Mouse (Mus musculus) adrenal gland, adult 2 months (tissue): ENCODE measurements around the gene Olfr611. TPM values are rescaled to one million over a fixed set of nuclear protein-coding genes. Genes with fewer than 3 reads are reported as not detected.
"Not testable (repeated sequence)": the region's sequence is repeated elsewhere in the genome, so short reads cannot be mapped to it uniquely, and the experiment has no call there.

Experiments
- DNase-seq: peaks from one replicate; pipeline ENCODE4 v3.0.0; 2021
- long read RNA-seq: library from polyadenylated mRNA; stranded (forward); transcript quantifications from one replicate; pipeline ENCODE4 v2.0.0, GENCODE M21; 2021
- polyA plus RNA-seq: library from polyadenylated mRNA; depleted of rRNA; stranded (reverse); fragments of >200 nt; gene quantifications from 2 replicates; pipeline ENCODE4 v1.2.3, GENCODE M21; 2012; rRNA removed
- total RNA-seq, 2 experiments: library from RNA; stranded (reverse); gene quantifications; 2 replicates each; pipeline ENCODE4 v1.2.3; 2021

Olfr611 gene
- total RNA-seq (not detected), polyA plus RNA-seq (not detected in 2 replicates)
- long read RNA-seq = 0 reads

DNA sequence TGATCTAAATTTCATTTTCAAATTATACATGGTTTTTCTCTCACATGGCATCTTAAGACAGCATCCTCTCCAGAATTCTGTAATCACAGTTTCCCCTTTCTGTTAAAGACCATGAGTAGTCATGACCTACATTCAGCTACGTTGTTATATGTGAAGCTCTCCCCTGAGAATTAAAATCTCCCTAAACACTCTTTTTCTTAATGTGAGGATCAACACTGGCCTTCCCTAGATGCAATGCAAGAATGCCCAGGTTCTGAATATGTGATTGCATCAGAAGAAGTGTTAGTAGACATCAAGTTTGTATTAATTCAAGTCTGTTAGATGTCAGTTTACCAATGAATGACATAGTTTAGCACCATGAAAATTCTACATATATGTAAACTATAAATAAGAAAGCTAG lies at the start of gene Olfr611:
Gene Olfr611 (minus strand): TSS at position 101 of the 400 bp plus-strand sequence.
- not testable (repeated sequence) for DNase-seq

DNA sequence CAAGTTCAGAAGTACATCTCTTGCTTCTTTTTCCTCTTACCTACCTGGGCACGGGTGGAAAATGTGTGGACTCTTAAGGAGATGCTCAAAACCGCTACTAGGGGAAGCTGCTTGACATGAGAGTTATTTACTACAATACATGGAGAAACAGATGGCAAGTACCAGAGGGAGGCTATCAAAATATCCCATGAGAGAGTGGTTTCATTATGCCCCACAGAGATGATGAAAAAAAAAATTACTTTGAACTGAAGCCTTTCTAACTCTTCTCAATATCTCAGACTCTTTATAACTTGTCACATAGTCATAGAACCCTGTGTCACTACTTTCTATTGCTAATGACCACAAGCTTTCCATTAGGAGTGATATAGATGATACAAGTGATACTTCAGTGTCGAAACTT lies 48.4 kb upstream of the Olfr611 start, which contains the start of gene Olfr616:
Gene Olfr616 (minus strand): TSS at position 101 of the 400 bp plus-strand sequence.
- DNase-seq = no peak

- DNase-seq = no peak
These were observed 35.1 kb upstream of the Olfr611 start, which contains the start of gene Olfr615 for GRCm38 (mm10) chr7:103555779-103556178. Gene Olfr615, plus strand, starts transcription at chr7:103556079.

DNA sequence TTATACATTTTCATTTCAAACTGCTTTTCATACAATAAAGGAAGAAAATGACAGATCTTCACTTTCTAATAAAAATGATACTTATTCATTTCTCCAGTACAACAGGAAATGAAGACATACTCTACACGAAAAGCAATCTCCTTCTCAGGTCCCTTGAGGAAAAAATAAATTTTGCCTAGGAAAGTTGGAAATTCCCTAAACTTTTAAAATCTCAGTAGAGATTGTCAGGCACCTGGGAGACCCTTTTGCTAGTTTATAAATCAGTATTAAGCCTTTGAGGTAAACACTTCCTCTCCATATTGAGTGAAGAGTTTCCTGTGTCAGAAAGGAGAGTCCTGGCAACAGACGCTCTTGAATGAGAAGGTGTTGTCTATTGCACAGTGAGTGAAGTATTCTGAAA lies 27.1 kb upstream of the Olfr611 start, which contains the start of gene Olfr613:
Gene Olfr613 (plus strand): TSS at position 301 of the 400 bp plus-strand sequence.
- DNase-seq = no peak

GRCm38 (mm10) chr7:103542617-103543016 lies 22.0 kb upstream of the Olfr611 start, which contains the start of gene Olfr612:
Gene Olfr612, minus strand, starts transcription at chr7:103542717.
- not testable (repeated sequence) for DNase-seq

- no peak for DNase-seq
These were observed 8.6 kb downstream of the Olfr611 start, which contains the start of gene Olfr610 for GRCm38 (mm10) chr7:103512022-103512421. Gene Olfr610, minus strand, starts transcription at chr7:103512122.

DNA sequence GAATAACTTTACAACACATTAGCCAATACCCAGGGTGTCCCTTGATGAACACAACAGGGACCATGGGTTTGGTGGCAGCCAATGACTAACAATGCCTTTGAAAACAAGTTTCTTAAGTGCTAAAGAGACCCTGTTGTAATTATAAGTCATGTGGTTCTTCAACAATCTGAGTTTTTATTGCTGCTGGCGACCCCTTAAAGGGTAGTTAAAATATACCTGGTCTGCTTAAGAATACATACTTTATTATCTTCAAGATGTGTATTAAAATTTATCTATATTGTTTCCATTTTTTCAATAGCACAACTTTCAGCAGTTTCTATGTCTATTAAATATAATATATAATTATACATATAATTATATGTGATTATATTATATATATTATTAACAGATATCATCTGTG lies 22.7 kb downstream of the Olfr611 start, which contains the start of gene Olfr609:
Gene Olfr609 (minus strand): TSS at position 101 of the 400 bp plus-strand sequence.
- no peak for DNase-seq

DNA sequence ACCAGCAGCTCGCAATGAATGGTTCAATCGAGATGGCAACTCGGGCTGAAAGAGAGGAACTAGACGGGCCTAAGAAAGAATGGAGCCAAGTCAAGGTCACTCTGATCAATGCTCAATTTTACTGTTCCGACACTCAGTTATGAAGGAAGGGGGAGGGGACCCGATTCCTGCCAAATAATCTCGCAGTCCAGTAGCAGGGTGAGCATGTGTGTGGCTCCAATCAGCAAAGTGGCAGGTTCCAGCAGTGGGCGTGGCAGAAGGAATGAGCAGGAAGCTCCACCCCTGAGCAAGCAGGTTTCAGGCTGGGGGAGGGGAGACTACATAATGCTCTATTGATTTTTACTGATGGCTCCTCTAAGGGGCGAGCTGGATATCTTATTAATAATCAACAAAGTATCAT lies 43.5 kb downstream of the Olfr611 start:
- DNase-seq = not testable (repeated sequence)

DNA sequence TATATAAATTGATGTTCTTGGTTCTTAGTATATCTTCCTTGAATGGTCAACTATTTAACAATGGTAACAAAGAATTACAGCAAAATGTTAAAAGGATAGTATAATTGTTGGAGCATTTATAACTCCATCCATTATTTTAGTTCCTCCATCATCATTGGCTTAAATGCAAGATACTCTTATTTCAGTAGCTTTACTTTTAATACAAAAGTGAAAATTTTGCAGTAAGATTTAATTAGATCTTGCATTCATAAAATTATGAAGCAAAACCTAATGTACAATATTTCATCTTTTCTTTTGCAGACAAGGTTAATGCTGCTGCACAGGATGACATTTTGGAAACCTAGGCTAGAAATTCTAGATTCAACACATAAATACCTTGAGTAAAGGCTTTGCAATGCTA lies 51.1 kb downstream of the Olfr611 start, which contains the start of gene Olfr608:
Gene Olfr608 (plus strand): TSS at position 301 of the 400 bp plus-strand sequence.
- DNase-seq = no peak

Other genes with a start within 250 kb of the Olfr611 start
- not detected for gene Olfr596, start 215.2 kb downstream of the Olfr611 start, total RNA-seq
- gene Olfr596, start 215.2 kb downstream of the Olfr611 start, polyA plus RNA-seq = not detected in 2 replicates
- not detected for gene Olfr597, start 204.5 kb downstream of the Olfr611 start, total RNA-seq
- gene Olfr597, start 204.5 kb downstream of the Olfr611 start, polyA plus RNA-seq = not detected in 2 replicates
- not detected for gene Olfr598, start 197.3 kb downstream of the Olfr611 start, total RNA-seq
- gene Olfr598, start 197.3 kb downstream of the Olfr611 start, polyA plus RNA-seq = not detected in 2 replicates
- not detected for gene Olfr599, start 184.9 kb downstream of the Olfr611 start, total RNA-seq
- gene Olfr599, start 184.9 kb downstream of the Olfr611 start, polyA plus RNA-seq = not detected in 2 replicates
- gene Olfr600, start 171.2 kb downstream of the Olfr611 start, total RNA-seq = not detected
- not detected in 2 replicates for gene Olfr600, start 171.2 kb downstream of the Olfr611 start, polyA plus RNA-seq
- gene Olfr601, start 158.2 kb downstream of the Olfr611 start, total RNA-seq = not detected
- gene Olfr601, start 158.2 kb downstream of the Olfr611 start, polyA plus RNA-seq = not detected in 2 replicates
- not detected for gene Olfr603, start 134.7 kb downstream of the Olfr611 start, total RNA-seq
- not detected in 2 replicates for gene Olfr603, start 134.7 kb downstream of the Olfr611 start, polyA plus RNA-seq
- gene Usp17lc, start 105.8 kb downstream of the Olfr611 start, total RNA-seq = not detected
- gene Usp17lc, start 105.8 kb downstream of the Olfr611 start, polyA plus RNA-seq = not detected in 2 replicates
- not detected for gene Olfr605, start 75.4 kb downstream of the Olfr611 start, total RNA-seq
- gene Olfr605, start 75.4 kb downstream of the Olfr611 start, polyA plus RNA-seq = not detected in 2 replicates
- not detected for gene Olfr606, start 71.8 kb downstream of the Olfr611 start, total RNA-seq
- gene Olfr606, start 71.8 kb downstream of the Olfr611 start, polyA plus RNA-seq = not detected in 2 replicates
- gene Olfr607, start 56.7 kb downstream of the Olfr611 start, total RNA-seq = not detected
- gene Olfr607, start 56.7 kb downstream of the Olfr611 start, polyA plus RNA-seq = not detected in 2 replicates
- not detected for gene Olfr608, start 51.0 kb downstream of the Olfr611 start, total RNA-seq
- gene Olfr608, start 51.0 kb downstream of the Olfr611 start, polyA plus RNA-seq = not detected in 2 replicates
- gene Olfr609, start 22.8 kb downstream of the Olfr611 start, total RNA-seq = not detected
- not detected in 2 replicates for gene Olfr609, start 22.8 kb downstream of the Olfr611 start, polyA plus RNA-seq
- not detected for gene Olfr610, start 8.7 kb downstream of the Olfr611 start, total RNA-seq
- not detected in 2 replicates for gene Olfr610, start 8.7 kb downstream of the Olfr611 start, polyA plus RNA-seq
- gene Olfr612, start 21.9 kb upstream of the Olfr611 start, total RNA-seq = not detected
- gene Olfr612, start 21.9 kb upstream of the Olfr611 start, polyA plus RNA-seq = not detected in 2 replicates
- gene Olfr613, start 27.2 kb upstream of the Olfr611 start, total RNA-seq = not detected
- not detected in 2 replicates for gene Olfr613, start 27.2 kb upstream of the Olfr611 start, polyA plus RNA-seq
- gene Olfr615, start 35.2 kb upstream of the Olfr611 start, total RNA-seq = not detected
- not detected in 2 replicates for gene Olfr615, start 35.2 kb upstream of the Olfr611 start, polyA plus RNA-seq
- not detected for gene Olfr616, start 48.3 kb upstream of the Olfr611 start, total RNA-seq
- not detected in 2 replicates for gene Olfr616, start 48.3 kb upstream of the Olfr611 start, polyA plus RNA-seq
- gene Olfr617, start 52.2 kb upstream of the Olfr611 start, total RNA-seq = not detected
- not detected in 2 replicates for gene Olfr617, start 52.2 kb upstream of the Olfr611 start, polyA plus RNA-seq
- not detected for gene Olfr618, start 69.3 kb upstream of the Olfr611 start, total RNA-seq
- gene Olfr618, start 69.3 kb upstream of the Olfr611 start, polyA plus RNA-seq = not detected in 2 replicates
- not detected for gene Olfr619, start 79.7 kb upstream of the Olfr611 start, total RNA-seq
- gene Olfr619, start 79.7 kb upstream of the Olfr611 start, polyA plus RNA-seq = not detected in 2 replicates
- gene Olfr620, start 91.7 kb upstream of the Olfr611 start, total RNA-seq = not detected
- not detected in 2 replicates for gene Olfr620, start 91.7 kb upstream of the Olfr611 start, polyA plus RNA-seq
- not detected for gene Olfr622, start 121.9 kb upstream of the Olfr611 start, total RNA-seq
- gene Olfr622, start 121.9 kb upstream of the Olfr611 start, polyA plus RNA-seq = not detected in 2 replicates
- not detected for gene Olfr623, start 142.9 kb upstream of the Olfr611 start, total RNA-seq
- gene Olfr623, start 142.9 kb upstream of the Olfr611 start, polyA plus RNA-seq = not detected in 2 replicates
- gene Olfr624, start 150.3 kb upstream of the Olfr611 start, total RNA-seq = not detected
- not detected in 2 replicates for gene Olfr624, start 150.3 kb upstream of the Olfr611 start, polyA plus RNA-seq
- gene Olfr625-ps1, start 161.9 kb upstream of the Olfr611 start, total RNA-seq = not detected
- gene Olfr625-ps1, start 161.9 kb upstream of the Olfr611 start, polyA plus RNA-seq = not detected in 2 replicates
- gene Olfr243, start 193.8 kb upstream of the Olfr611 start, total RNA-seq = not detected
- not detected in 2 replicates for gene Olfr243, start 193.8 kb upstream of the Olfr611 start, polyA plus RNA-seq
- not detected for gene Olfr628, start 209.5 kb upstream of the Olfr611 start, total RNA-seq
- gene Olfr628, start 209.5 kb upstream of the Olfr611 start, polyA plus RNA-seq = not detected in 2 replicates
- not detected for gene Olfr629, start 224.1 kb upstream of the Olfr611 start, total RNA-seq
- not detected in 2 replicates for gene Olfr629, start 224.1 kb upstream of the Olfr611 start, polyA plus RNA-seq
- not detected for gene Olfr630, start 236.5 kb upstream of the Olfr611 start, total RNA-seq
- gene Olfr630, start 236.5 kb upstream of the Olfr611 start, polyA plus RNA-seq = not detected in 2 replicates